Mouse (Mus musculus) thymus, postnatal 4 days (tissue): ENCODE results near the gene Eif2ak1.

Experiments used
- DNase-seq: peaks from one replicate; pipeline ENCODE4 v3.0.0; 2021

Eif2ak1 gene

DNA sequence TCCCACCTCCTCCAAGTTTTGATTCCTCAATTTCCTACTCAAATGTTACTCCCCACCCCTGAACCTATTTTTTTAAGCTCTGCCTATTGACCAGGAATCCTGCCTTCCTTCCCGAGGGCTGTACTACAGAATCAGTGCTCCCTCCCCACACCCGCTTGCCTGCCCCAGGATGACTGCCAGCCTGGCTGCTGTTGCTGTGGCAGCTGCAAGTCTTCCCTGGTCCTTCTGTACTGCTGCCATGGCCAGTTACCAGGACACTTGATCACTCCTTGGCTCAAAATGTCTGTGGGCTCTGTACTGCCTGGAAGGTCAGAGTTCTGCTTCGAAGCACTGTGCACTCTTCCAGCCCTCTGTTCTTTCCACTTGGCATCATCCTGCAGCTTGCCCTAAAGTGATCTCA lies 84.5 kb downstream of the Eif2ak1 start:
- DNase-seq = no peak

DNA sequence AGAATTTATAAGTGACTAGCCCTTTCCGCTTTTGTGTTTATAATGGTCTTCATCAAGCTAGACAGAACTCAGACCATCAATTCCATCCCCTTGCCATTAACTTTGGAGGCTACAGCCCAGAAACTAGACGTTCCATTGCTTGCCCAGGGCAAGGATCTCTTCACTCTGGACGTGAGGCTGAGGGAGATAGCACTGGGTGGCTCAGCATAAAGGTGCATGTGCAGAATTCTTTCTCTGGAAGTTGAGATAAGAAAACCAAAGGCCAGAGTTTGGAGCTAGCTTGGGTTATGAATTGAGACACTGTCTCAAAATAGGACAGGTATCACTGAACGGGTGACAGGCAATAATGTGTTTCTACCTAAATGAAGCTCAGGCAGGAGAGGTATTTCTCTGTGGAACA lies 86.2 kb downstream of the Eif2ak1 start:
- DNase-seq = no peak

DNA sequence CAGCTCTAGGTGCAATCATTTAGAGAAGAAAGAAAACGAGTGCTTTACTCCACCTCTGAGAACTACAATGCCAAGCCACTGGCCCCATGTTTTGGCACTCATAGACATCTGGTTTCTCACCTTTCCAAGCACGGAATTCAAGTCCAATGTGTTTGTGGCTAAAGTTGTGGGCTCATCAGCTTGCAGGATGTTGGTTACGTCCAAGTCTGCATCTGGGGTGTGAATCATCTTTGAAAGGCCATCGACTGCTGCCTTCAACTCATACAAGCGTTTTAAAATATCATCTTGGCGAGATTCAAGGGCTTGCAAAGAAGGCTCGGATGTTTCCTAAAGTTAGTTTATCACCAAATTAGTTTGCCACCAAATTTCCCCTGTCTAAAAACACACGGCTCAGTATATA lies 88.8 kb downstream of the Eif2ak1 start:
- DNase-seq = no peak

DNA sequence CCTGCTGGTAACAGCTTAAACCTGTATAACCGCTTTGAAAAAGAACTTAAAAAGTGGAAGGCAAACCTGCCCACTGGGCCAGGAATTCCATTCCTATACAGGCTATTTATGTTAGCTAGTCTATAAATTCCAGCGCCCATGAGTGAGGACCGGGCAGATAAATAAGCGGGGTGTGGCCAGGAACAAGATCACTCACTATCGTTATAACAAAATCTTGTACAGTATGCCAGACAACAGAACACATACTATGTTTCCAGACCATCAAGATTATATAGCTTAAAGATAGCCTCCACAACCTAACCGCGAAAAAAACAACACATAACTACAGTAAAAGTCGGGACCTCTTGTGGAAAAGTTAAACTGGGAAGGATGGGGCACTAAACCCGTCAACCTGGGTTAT lies 91.3 kb downstream of the Eif2ak1 start:
- DNase-seq = no peak

GRCm38 (mm10) chr5:143909417-143910400 lies 92.1 kb downstream of the Eif2ak1 start, which contains the start of the genes Aimp2 and Pms2:
Gene Aimp2, minus strand, starts transcription at chr5:143909847.
Gene Pms2, plus strand, starts transcription at chr5:143909964.
- peak; percentile 89 for DNase-seq

- DNase-seq = no peak
These were observed 98.6 kb downstream of the Eif2ak1 start for GRCm38 (mm10) chr5:143916221-143916620.

DNA sequence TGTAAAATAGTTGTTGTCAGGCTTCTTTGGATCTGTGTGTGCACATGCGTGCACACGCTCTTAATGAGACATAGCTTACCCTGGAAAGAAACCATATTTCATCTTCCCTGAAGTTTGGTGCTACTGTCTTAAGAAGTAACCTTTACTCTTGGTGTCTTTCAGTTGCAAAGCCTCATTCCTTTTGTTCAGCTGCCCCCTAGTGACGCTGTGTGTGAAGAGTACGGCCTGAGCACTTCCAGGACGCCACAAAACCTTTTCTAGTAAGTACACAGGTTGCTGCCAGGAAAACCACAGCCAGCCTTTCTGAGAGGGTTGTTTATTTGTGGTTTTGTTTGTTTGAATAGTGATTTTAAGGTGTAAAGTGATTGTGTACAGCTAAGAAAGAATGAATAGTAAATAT lies 99.8 kb downstream of the Eif2ak1 start:
- DNase-seq = peak; percentile 76

DNA sequence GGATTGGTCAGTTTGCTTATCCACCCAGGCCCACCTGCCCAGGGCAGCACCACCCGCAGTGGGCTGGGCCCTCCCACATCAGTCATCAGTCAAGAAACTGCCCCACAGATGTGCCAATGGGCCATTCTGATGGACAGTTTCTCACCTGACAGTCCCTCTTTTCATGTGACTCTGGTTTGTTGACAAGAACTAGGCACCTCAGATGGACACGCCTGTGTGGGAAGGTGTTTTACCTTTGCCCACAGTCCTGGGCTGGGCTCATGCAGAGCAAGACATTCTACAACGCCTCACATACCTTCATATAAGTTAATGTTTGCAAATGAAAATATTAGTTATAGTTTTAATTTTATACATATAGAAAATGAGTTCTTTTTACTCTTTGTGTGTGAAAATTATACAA lies 100.5 kb downstream of the Eif2ak1 start:
- no peak for DNase-seq

- no peak for DNase-seq
These were observed 107.3 kb downstream of the Eif2ak1 start for GRCm38 (mm10) chr5:143924781-143925452.

DNA sequence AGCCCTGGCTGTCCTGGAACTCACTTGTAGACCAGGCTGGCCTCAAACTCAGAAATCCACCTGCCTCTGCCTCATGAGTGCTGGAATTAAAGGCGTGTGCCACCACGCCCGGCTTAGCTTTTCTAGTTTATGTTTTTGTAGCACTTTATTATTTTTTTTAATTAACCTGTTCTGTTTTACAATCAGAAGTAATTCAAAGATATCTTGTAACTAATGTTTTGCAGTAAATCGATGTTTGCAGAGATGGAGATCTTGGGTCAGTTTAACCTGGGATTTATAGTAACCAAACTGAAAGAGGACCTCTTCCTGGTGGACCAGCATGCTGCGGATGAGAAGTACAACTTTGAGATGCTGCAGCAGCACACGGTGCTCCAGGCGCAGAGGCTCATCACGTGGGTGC lies 110.3 kb downstream of the Eif2ak1 start, which contains the start of gene Gm42421:
TSS of gene Gm42421 (plus strand) at position 301 of the 400 bp plus-strand sequence.
- no peak for DNase-seq

- no peak for DNase-seq
These were observed 111.7 kb downstream of the Eif2ak1 start for GRCm38 (mm10) chr5:143929291-143929690.

GRCm38 (mm10) chr5:143930656-143931055 lies 113.1 kb downstream of the Eif2ak1 start:
- DNase-seq = no peak

GRCm38 (mm10) chr5:143931863-143932580 lies 114.4 kb downstream of the Eif2ak1 start:
- no peak for DNase-seq

GRCm38 (mm10) chr5:143932831-143933230 lies 115.2 kb downstream of the Eif2ak1 start, which contains the start of gene Rsph10b:
Gene Rsph10b, plus strand, starts transcription at chr5:143933035.
- DNase-seq = no peak

DNA sequence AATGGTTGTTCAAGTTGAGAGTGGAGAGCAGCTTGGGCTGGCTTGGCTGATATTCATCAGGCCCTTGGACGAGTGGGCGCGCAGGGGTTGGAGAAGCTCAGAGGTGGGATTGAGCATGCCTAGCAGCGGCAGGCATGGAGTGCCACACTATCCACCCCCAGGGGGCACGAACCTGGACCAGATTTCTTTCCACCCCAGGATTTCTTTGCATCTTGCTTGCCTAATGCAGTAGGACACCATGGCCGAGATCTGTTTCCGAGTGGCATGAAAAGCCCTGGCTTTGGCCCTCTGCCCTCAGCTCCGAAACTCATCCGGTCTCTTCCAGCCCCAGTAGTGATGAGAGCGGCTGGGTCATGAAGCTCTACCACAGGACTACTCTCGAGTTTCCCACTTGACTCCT lies 115.8 kb downstream of the Eif2ak1 start:
- DNase-seq = no peak

- no peak for DNase-seq
These were observed 116.3 kb downstream of the Eif2ak1 start for GRCm38 (mm10) chr5:143933875-143934274.

- no peak for DNase-seq
These were observed 118.6 kb downstream of the Eif2ak1 start for GRCm38 (mm10) chr5:143936156-143936555.

DNA sequence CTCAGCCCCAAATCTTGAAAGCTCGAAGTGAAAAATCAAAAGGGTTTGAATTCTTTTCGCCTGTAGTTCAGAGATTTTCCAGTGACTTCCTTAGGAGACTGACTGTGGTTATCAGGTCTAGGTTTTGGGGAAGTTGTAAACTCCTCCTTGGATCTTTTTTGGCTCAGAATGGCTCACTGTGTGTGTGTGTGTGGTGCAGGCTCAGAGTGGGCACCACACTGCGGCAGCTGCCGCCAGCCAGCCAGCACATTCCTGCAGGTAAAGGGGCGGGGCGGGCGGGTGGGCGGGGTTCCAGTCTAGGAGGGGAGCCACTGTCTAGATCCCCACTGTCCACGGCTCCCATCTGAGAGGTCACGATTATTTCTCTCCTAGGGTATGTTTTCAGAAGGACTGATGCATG lies 124.0 kb downstream of the Eif2ak1 start:
- DNase-seq = no peak

DNA sequence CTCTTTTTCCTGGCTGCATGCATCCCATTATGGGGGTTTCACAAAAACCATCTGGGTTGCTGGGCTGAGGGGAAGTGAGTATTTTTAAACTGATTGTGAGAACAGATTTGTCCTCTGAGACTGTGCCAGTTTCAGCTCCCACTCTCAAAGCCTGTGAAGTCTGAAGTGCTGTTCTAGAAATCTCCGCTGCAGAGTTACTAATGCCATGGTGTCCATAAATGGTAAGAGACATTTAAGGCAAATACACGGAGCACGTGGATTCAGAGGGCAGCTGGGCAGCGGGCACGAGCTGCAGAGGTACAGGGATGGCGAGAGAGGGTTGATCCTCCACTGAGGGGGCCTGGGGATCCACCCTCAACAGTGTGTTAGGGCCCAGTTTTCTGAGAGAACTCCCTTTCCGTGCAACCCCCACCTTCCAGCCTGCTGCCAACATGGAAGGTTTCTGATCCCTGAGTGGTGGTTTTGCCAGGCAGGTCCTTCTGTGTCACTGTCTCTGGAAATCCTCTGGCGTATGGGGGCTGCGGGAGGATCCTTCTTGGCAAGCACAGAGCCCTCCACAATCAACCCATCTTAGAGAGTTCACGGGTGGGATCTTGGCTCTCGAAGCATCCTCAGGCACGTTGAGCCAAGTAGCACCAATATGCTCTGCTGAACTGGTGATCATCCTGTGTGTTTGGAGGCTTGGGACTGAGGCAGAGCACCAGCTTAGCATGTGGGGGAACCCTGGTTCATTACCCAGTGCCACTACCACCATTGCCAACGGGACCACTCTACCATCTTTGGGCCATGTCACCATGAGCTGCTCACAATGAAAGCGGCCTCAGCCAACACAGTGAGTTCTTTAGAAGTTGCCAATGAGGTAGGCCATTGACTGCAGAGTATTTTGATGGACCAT lies 125.9 kb downstream of the Eif2ak1 start:
- DNase-seq = no peak

DNA sequence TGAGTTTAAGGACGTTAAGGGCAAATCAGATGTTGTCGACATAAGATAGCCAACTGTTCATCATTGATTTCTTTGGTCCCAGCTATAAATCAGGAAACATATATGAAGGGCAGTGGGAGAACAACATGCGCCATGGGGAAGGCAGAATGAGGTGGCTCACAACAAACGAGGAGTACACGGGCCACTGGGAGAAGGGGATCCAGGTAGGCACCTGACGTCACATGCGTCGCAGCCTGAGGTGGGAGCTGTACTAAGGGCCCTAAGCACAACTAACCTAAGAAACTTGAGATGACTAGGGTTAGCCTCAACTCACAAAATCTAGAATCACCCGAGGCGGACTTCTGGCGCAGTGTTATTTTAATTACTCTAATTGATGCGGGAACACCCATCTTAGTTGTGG lies 130.8 kb downstream of the Eif2ak1 start:
- DNase-seq = no peak

DNA sequence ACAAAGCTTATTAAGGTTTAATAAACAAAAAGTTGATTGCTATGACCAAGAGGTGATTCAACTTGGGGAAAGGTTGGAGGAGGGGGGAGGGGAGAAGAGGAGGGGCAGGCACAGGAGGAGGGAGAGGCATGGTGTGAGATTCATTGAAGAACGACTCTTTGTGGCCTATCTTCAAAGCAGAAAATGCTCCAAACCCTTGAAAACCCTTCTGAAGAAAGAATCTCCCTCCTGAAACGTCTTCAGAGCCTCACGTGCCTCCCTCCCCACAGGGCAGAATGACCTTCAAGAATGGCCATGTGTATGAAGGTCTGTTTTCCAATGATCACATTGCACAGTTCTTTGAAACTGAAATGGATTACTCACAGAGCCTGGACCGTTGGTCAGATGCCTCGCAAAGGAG lies 132.4 kb downstream of the Eif2ak1 start:
- DNase-seq = no peak
